Mouse (Mus musculus): ENCODE measurements around the gene Slc35f5.
A peak's percentile ranks its signal among the peaks of the same experiment; 100 is the strongest.

Slc35f5 gene

DNA sequence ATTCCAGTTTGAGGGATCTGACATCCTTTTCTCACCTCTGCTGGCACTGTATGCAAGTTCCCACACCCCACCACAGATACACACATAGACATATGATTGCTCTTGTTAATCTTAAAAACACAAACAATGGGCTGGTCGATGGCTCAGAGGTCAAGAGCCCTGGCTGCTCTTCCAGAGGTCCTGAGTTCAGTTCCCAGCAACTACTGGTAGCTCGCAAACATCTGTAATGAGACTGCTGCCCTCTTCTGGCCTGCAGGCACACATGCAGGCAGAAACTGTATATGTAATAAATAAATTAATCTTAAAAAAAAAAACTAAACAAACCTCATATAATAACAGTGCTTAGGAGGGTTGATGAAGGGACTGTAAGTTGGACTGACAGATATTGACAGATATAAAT lies 13.8 kb downstream of the Slc35f5 start:
- DNase-seq (ENCODE audit: low spot score in 2 of 2) = peak; percentile 9 to 22

DNA sequence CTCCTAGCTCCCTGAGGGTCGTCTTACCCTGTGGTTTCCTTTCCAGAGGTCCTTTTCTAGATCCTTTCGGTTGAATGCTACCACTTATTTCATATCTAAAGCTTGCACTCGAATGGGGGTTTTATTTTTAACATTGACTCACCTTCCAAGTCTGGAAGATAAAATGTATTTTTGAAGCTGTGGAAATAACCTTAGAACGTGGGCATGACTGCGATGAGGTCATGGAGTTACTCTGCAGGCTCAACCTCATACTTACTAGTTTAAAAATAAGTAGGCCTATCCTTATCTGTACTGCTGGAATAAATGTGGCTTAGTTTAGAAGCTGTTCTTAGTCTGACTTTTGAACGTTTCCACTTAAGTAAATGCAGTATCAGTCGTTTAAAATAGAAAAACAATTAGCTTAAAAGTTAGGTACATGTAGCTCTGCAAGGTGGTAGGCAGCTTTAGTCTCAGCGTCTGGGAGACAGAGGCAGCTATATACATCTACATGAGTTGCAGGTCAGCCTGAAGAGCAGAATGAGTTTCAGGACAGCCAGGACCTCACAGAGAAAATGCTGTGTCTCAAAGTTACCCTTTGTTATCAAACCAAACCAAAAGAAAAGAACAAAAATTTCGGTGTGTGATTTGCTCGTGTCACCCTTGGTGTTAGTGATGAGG lies 15.2 kb downstream of the Slc35f5 start:
- DNase-seq (ENCODE audit: low spot score in 2 of 2) = no peak

DNA sequence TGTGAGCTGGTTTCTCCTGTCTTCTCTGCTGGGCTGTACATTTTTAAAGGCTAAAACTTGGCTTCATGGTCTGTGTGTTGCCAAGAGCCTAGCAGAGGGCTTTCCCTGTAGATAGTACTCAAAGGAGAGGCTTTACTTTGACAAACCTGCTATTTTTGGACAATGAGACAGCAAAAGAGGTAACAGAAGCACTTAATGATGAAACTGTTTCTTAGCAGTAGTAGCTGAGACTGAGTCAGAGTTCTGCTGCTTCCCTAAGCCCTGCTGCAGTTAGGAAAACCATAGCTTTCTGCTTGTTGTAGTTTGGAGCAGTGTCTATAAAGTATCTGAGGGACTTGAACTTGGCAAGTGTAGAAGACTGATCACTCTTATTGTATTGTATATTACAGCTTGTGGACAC lies 16.6 kb downstream of the Slc35f5 start:
- no peak for DNase-seq (ENCODE audit: low spot score in 2 of 2)

DNA sequence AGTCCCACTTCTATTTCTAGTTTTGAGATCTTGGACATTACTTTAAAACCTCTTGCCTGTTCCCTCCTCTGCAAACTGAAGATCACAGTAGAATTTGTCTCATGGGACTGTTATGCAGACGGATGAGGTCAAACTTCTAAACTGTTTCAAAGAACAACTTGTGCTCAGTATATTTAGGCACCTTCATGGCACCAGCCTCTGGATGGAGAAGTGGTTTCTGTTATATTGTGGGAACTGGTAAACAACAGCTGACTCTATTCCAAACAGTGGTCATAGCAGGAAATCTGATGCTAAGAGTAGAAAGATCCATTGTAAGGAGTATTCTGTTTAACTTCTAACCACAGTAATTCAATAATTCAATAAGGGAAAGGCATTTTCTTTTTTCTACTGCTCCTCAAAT lies 17.7 kb downstream of the Slc35f5 start:
- DNase-seq (ENCODE audit: low spot score in 2 of 2) = no peak

DNA sequence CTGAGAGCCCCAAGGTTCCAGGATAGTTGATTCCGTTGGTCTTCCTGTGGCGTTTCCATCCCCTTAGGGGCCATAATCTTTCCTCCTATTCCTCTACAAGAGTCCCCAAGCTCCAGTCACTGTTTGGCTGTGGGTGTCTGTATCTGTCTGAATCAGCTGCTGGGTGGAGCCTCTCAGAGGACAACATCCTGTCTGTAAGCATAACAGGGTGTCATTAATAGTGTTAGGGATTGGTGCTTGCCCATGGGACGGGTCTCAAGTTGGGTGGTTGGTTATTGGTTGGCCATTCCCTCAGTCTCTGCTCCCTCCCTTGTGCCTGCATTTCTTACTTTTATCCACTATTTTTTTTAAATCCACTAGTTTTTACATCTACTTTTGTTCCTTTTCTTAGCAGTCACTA lies 20.7 kb downstream of the Slc35f5 start:
- no peak for DNase-seq (ENCODE audit: low spot score in 2 of 2)

DNA sequence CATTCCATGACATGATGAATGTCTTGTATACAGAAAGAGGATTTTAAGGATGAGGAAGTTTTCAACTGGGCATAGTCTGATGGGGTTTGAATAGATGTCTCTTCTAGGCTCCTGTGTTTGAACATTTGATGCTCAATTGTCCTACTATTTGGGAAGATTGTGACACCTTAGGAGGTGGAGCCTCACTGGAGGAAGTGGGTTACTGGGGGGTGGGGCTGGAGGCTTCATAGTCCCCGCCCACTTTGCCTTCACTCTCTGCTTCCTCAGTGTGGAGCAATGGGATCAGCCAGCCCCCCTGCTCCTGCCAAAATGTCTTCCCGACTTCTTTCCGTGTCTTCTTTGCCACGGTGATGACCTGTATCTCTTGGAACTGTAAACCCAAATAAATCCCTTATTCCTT lies 43.2 kb downstream of the Slc35f5 start:
- no peak for DNase-seq (ENCODE audit: low spot score in 2 of 2)

DNA sequence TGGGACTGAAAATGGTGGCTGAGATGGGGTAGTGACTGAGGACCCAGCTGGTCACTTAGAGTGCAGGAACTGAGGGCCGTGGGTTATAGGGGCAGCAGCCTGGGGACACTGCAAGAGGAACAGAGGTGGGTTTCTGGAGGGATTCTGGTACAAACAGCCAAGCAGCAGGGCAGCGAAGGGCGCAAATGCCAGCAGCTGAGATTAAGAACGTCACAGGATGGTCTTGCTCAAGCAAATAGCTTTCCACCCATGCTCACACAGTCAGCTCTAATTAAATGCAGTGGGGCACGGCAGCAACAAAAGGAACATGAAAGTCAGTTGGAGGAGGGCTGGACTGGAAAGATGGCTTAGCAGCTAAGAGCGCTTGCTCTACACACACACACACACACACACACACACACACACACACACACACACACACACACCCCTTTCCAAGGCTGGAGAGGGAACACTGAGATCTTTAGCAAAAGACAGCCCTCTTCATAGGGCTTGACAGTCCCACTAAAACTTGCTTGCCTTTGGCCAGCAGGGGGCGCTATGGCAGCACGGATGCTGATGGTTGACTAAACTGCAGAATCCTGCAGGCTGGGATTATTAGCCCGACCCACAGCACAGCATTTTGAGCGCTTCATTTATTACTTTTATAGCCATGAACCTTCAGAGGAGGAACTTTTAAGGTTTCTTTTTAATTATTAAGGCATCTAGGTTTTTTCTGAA lies 46.9 kb downstream of the Slc35f5 start:
- DNase-seq (ENCODE audit: low spot score in 2 of 2) = peak; percentile 14 to 61

DNA sequence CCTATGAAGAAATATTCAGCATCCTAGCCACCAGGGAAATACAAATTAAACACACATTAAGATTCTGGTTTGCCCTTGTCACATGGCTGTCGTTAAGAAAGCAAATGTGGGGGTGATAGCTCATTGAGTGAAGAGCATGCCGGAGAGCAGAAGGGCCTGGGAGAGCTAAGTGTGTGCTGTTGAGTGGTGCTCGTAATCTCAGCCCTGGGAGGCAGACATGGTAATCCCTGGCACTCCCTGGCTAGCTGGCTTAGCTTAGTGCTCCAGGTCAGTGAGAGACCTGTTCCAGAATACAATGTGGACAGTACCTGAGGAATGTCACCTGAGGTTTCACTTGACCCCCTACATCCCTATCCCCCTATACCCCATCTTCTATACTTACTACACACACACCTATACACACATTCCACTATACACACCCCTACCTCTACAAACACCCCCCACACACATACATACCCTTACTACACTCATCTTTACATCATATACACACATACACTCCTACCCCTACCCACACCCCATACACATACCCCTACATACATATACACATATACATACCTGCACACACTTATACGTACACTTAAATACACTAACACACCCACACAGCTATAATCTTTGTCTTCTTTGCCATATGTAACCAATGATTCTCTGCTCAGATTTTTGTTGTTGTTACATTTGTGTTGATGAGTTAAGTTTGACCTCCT lies 64.1 kb downstream of the Slc35f5 start:
- no peak for DNase-seq (ENCODE audit: low spot score in 2 of 2)

DNA sequence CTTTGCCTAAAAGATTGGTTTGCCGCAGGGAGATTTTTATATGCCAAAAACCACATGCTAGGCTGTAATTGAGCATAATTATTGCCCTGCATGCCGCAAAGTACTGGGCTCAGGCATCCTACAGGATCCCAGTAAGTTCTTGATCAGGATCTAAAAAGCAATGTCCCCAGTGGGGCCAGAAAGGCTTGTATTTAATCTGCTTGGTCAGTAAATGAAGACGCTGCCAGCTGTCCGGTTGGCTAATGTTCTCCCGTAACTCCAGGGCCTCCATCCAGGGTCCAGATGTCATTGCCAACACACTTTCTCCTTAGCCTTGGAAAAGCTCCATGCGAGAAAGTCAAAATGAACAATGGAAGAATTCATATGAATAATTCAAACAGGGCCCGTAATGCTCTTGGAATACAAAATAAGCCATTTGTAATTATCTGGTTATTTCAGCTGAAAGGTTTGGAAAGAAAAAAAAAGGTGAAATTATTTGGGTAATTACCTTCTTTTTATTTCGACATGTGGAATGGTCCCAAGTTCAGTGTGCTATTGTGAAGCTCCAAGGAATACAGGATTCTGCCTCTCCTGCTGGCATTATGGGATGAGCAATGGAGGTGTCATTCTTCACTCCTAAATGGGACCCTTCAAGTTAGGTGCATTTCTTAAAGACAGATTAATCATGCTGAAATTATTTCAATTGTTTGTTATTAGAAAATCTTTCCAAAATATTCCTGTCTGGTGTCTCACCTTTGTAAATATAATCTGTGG lies 79.3 kb downstream of the Slc35f5 start:
- no peak for DNase-seq (ENCODE audit: low spot score in 2 of 2)

DNA sequence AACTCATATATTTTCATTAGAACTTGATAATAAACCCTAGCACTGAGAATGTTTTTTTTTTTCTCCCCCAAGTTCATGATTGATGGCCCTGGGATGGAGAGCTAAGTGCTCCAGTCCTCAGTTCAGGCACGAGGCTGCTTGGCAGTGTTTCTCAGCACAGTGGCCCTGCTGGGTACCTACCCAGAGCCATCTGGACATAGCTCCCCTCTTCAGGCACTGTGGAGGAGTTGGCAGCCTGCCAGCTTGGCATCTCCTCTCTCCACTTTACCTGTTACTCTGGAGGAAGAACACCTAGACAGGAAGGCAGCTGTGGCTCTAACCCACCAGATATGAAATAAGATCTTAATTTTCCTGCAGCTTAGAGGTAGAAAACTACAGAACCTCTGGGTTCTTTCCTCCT lies 83.2 kb downstream of the Slc35f5 start:
- DNase-seq (ENCODE audit: low spot score in 2 of 2) = no peak

Data from natural killer cell, adult 2 months (primary cell).